Mouse (Mus musculus) CH12.LX (cell line): ENCODE results near the gene Slc25a20. TPM values are rescaled to one million over a fixed set of nuclear protein-coding genes. Genes with fewer than 3 reads are reported as not detected.

Source experiments
- DNase-seq: peaks from one replicate; pipeline ENCODE4 v3.0.0-alpha.2; 2013; ENCODE audit errors: extremely low read depth
- H3K27ac ChIP-seq: 2 replicates; pipeline ENCODE4 v1.5.1; 2012; ENCODE audit warnings: low read depth, mild to moderate bottlenecking, control low read depth, moderate library complexity; ENCODE audit not compliant: insufficient read depth
- H3K27me3 ChIP-seq: replicated peaks from 2 replicates; pipeline ENCODE3; 2012; ENCODE audit warnings: inconsistent platforms
- H3K36me3 ChIP-seq, 2 experiments: replicated peaks in 1 of 2; 2 replicates each; pipeline versions ENCODE3 to v1.6.1; 2012; ENCODE audit warnings: inconsistent platforms in 1 of 2, low read length in 1 of 2, mild to moderate bottlenecking in 1 of 2, mixed read lengths in 1 of 2, moderate library complexity in 1 of 2; ENCODE audit not compliant: control insufficient read depth in 1 of 2, insufficient read depth in 1 of 2
- H3K4me1 ChIP-seq, 2 experiments: 2 replicates each; pipeline ENCODE4 v1.6.1; 2012; ENCODE audit warnings: inconsistent platforms in 1 of 2, moderate library complexity in 1 of 2; ENCODE audit not compliant: insufficient read depth in 2 of 2, control insufficient read depth in 1 of 2
- H3K4me2 ChIP-seq: 2 replicates; pipeline ENCODE4 v1.6.1; 2012; ENCODE audit warnings: low read depth, mild to moderate bottlenecking, control low read depth; ENCODE audit not compliant: poor library complexity, insufficient read depth, severe bottlenecking
- H3K4me3 ChIP-seq, 3 experiments: fragments of 150-350 bp in 1 of 3; sonication (generic) in 1 of 3; replicated peaks in 1 of 3; 2 replicates each; pipeline versions ENCODE3 to v1.5.1; 2011 to 2012; ENCODE audit warnings: low read depth in 2 of 3, low read length in 2 of 3, mild to moderate bottlenecking in 2 of 3, moderate library complexity in 2 of 3, control low read depth in 1 of 3, improper control_type of control experiment in 1 of 3, inconsistent platforms in 1 of 3, mixed read lengths in 1 of 3; ENCODE audit not compliant: poor library complexity in 1 of 3
- H3K79me2 ChIP-seq: replicated peaks from 2 replicates; pipeline ENCODE4 v1.6.1; 2012; ENCODE audit warnings: mild to moderate bottlenecking, moderate library complexity; ENCODE audit not compliant: control insufficient read depth, poor library complexity, insufficient read depth, severe bottlenecking; ENCODE audit errors: extremely low read depth
- H3K9ac ChIP-seq: 2 replicates; pipeline ENCODE4 v1.6.1; 2012; ENCODE audit warnings: low read depth, mild to moderate bottlenecking, control low read depth, moderate library complexity; ENCODE audit not compliant: insufficient read depth
- H3K9me3 ChIP-seq: replicated peaks from 2 replicates; pipeline ENCODE3; 2012; ENCODE audit warnings: low read length, inconsistent platforms, mixed read lengths
- BHLHE40 ChIP-seq: IDR thresholded peaks from 2 replicates; pipeline ENCODE4 v1.6.1; 2011; ENCODE audit warnings: mild to moderate bottlenecking, low read depth, low read length, improper control_type of control experiment
- CHD2 ChIP-seq: IDR thresholded peaks from 2 replicates; pipeline ENCODE4 v1.6.1; 2011; ENCODE audit warnings: low read length, improper control_type of control experiment
- CTCF ChIP-seq, 2 experiments: IDR thresholded peaks in 1 of 2; conservative IDR thresholded peaks in 1 of 2; 2 replicates each; pipeline ENCODE4 v1.5.1; 2011 to 2012; ENCODE audit warnings: low read depth in 2 of 2, low read length in 2 of 2, improper control_type of control experiment in 1 of 2, inconsistent platforms in 1 of 2, mild to moderate bottlenecking in 1 of 2, moderate library complexity in 1 of 2
- ETS1 ChIP-seq: conservative IDR thresholded peaks from 2 replicates; pipeline ENCODE4 v1.6.1; 2012; ENCODE audit warnings: low read depth, mild to moderate bottlenecking, inconsistent platforms, low read length, improper control_type of control experiment, moderate library complexity
- GABPA ChIP-seq: IDR thresholded peaks from 2 replicates; pipeline ENCODE4 v1.6.1; 2012; ENCODE audit warnings: low read depth, low read length, improper control_type of control experiment, inconsistent platforms; ENCODE audit not compliant: insufficient replicate concordance
- IRF4 ChIP-seq: IDR thresholded peaks from 2 replicates; pipeline ENCODE4 v1.6.1; 2014; ENCODE audit warnings: low read depth, mild to moderate bottlenecking, inconsistent platforms, low read length, improper control_type of control experiment
- JUN ChIP-seq: IDR thresholded peaks from 2 replicates; pipeline ENCODE4 v1.6.1; 2011; ENCODE audit warnings: low read depth, mild to moderate bottlenecking, low read length, improper control_type of control experiment, moderate library complexity; ENCODE audit not compliant: insufficient read depth
- JUND ChIP-seq: conservative IDR thresholded peaks from 2 replicates; pipeline ENCODE4 v1.6.1; 2011; ENCODE audit warnings: low read depth, low read length, improper control_type of control experiment
- MEF2A ChIP-seq: IDR thresholded peaks from 2 replicates; pipeline ENCODE4 v1.6.1; 2014; ENCODE audit warnings: low read depth, mild to moderate bottlenecking, inconsistent platforms, low read length, improper control_type of control experiment, borderline replicate concordance
- MXI1 ChIP-seq: IDR thresholded peaks from 2 replicates; pipeline ENCODE4 v1.6.1; 2011; ENCODE audit warnings: mild to moderate bottlenecking, low read depth, low read length, improper control_type of control experiment
- POLR2AphosphoS2 ChIP-seq: IDR thresholded peaks from 2 replicates; pipeline ENCODE4 v1.6.1; 2011; ENCODE audit warnings: low read depth, low read length, improper control_type of control experiment
- USF2 ChIP-seq: conservative IDR thresholded peaks from 2 replicates; pipeline ENCODE4 v1.6.1; 2011; ENCODE audit warnings: low read depth, low read length, improper control_type of control experiment
- ZC3H11A ChIP-seq: IDR thresholded peaks from 2 replicates; pipeline ENCODE4 v1.6.1; 2012; ENCODE audit warnings: low read depth, mild to moderate bottlenecking, inconsistent platforms, low read length, improper control_type of control experiment
- ZMIZ1 ChIP-seq: IDR thresholded peaks from 2 replicates; pipeline ENCODE4 v1.6.1; 2012; ENCODE audit warnings: low read depth, mild to moderate bottlenecking, inconsistent platforms, low read length, improper control_type of control experiment
- ZNF384 ChIP-seq: IDR thresholded peaks from 2 replicates; pipeline ENCODE4 v1.6.1; 2012; ENCODE audit warnings: low read depth, low read length, improper control_type of control experiment, inconsistent platforms
- dilution Hi-C: fragments of 300-500 bp; cut with MboI; formaldehyde crosslinking; loops from 2 replicates; pipeline ENCODE4 v1.14.3; 2020; ENCODE audit warnings: low sequenced_read_pairs; ENCODE audit not compliant: extremely low pct_unique_long_range_greater_than_20kb, extremely low pct_ligation_motif_present
- in situ Hi-C: fragments of 300-500 bp; cut with MboI; formaldehyde crosslinking; loops from 3 replicates; pipeline ENCODE4 v1.14.3; 2019; ENCODE audit warnings: low sequenced_read_pairs, low pct_ligation_motif_present, low pct_unique_long_range_greater_than_20kb, mixed read lengths
- polyA plus RNA-seq: library from polyadenylated mRNA; unstranded; fragments of >175 nt; gene quantifications from 2 replicates; pipeline ENCODE4 v1.2.1, GENCODE M21; 2012; ENCODE audit warnings: low read depth; ENCODE audit not compliant: insufficient read length
- total RNA-seq, 2 experiments: library from RNA; depleted of rRNA; stranded (reverse); fragments of 300-350 nt in 1 of 2; fragments of >200 nt in 1 of 2; gene quantifications; 2 replicates each; pipeline ENCODE4 v1.2.3; 2012 to 2014

Slc25a20 gene
- total and polyA plus RNA-seq, 3 experiments: 15.9 to 18.9 (median 16.7) TPM

GRCm38 (mm10) chr9:108648611-108649560 is 13.0 kb upstream of the Slc25a20 start, which contains the start of gene Arih2 (continued):
- peak; percentile 66; the same call in 1 of the 2 replicates for TF ChIP-seq MEF2A
- TF ChIP-seq MXI1: peak; percentile 68
- no peak; the same call in 1 of the 2 replicates for TF ChIP-seq GABPA
- TF ChIP-seq ZMIZ1: peak; percentile 76; the same call in 1 of the 2 replicates
- no peak for TF ChIP-seq POLR2AphosphoS2
- no peak for TF ChIP-seq CTCF (conservative IDR thresholded peaks at IDR 0.05 in 1 of 2, IDR thresholded peaks at IDR 0.05 in 1 of 2; ENCODE audit: low read depth in 2 of 2, low read length in 2 of 2)
- TF ChIP-seq ZC3H11A: no peak
- TF ChIP-seq JUND: no peak

GRCm38 (mm10) chr9:108649561-108650440 is 12.1 kb upstream of the Slc25a20 start:
- Histone ChIP-seq H3K9me3 (no peaks in the 10 kb centered on the region), H3K27ac (no peak overlapping the region), H3K27me3 (no peaks in the 10 kb centered on the region), H3K4me2 (peak overlapping the region; percentile 87), H3K4me1 (peaks cover 8 to 23% of the 10 kb centered on the region in 2 experiments), H3K4me3 (peak overlapping the region; percentile 68 to 94 (median 88)), H3K9ac (peak overlapping the region; percentile 84), H3K36me3 (peaks cover 0 to 9% of the 10 kb centered on the region in 2 experiments), H3K79me2 (peaks cover 26% of the 10 kb centered on the region)
- in situ Hi-C loops (no loop called here), dilution Hi-C loops (no loop called here)
- DNase-seq: peak; percentile 22
- TF ChIP-seq JUN: no peak
- peak; percentile 3; the same call in 1 of the 2 replicates for TF ChIP-seq ETS1
- no peak for TF ChIP-seq USF2
- peak; percentile 16; the same call in 1 of the 2 replicates for TF ChIP-seq MXI1
- TF ChIP-seq BHLHE40: peak; percentile 32; the same call in 1 of the 2 replicates
- TF ChIP-seq CHD2: no peak; the same call in 1 of the 2 replicates
- no peak for TF ChIP-seq GABPA
- no peak for TF ChIP-seq IRF4
- 0 out of 2 replicates have a peak, but pooled peaks have one; percentile 13 for TF ChIP-seq ZNF384
